Mouse (Mus musculus): ENCODE results near the gene Edc3. TPM values are rescaled to one million over a fixed set of nuclear protein-coding genes. Genes with fewer than 3 reads are reported as not detected.
"Not testable (repeated sequence)": the region's sequence is repeated elsewhere in the genome, so short reads cannot be mapped to it uniquely, and the experiment has no call there.

Edc3 gene
- polyA plus RNA-seq, 1 experiment from 2014 or later, result 22.1 TPM

GRCm38 (mm10) chr9:57688606-57689005 lies 19.7 kb upstream of the Edc3 start:
- Histone ChIP-seq H3K9ac (ENCODE audit: low read depth, low read length) (no peak overlapping the region), H3K9me3 (ENCODE audit: control insufficient read depth, low read length) (no peaks in the 10 kb centered on the region), H3K4me2 (ENCODE audit: low read depth, low read length) (no peak overlapping the region), H3K27me3 (replicated peaks; ENCODE audit: control insufficient read depth, insufficient read depth, low read length) (no peaks in the 10 kb centered on the region), H3K36me3 (ENCODE audit: control insufficient read depth, insufficient read depth, low read length) (no peaks in the 10 kb centered on the region), H3K4me3 (ENCODE audit: low read depth, low read length) (no peak overlapping the region), H3K27ac (replicated peaks; ENCODE audit: low read depth, low read length) (no peak overlapping the region), H3K4me1 (ENCODE audit: control insufficient read depth, insufficient read depth, low read length) (no peaks in the 10 kb centered on the region)
- ATAC-seq (ENCODE audit: low read depth) (no peak), DNase-seq (ENCODE audit: low spot score) (no peak)
- 64% methylated on average over 2 of the region's 2 CpGs for WGBS

GRCm38 (mm10) chr9:57694108-57694507 lies 14.2 kb upstream of the Edc3 start:
- H3K9me3 ChIP-seq (ENCODE audit: control insufficient read depth, low read length), result no peaks in the 10 kb centered on the region
- H3K27me3 ChIP-seq (replicated peaks; ENCODE audit: control insufficient read depth, insufficient read depth, low read length), result peaks cover 31% of the 10 kb centered on the region
- no peak for DNase-seq (ENCODE audit: low spot score)
- no peak overlapping the region for H3K4me2 ChIP-seq (ENCODE audit: low read depth, low read length)
- ATAC-seq (ENCODE audit: low read depth), result no peak
- H3K4me1 ChIP-seq (ENCODE audit: control insufficient read depth, insufficient read depth, low read length), result peaks cover 5% of the 10 kb centered on the region; the same call in 1 of the 2 replicates
- no peak overlapping the region for H3K4me3 ChIP-seq (ENCODE audit: low read depth, low read length)
- WGBS, result 84% methylated on average over 2 of the region's 2 CpGs
- H3K9ac ChIP-seq (ENCODE audit: low read depth, low read length), result no peak overlapping the region
- H3K27ac ChIP-seq (replicated peaks; ENCODE audit: low read depth, low read length), result no peak overlapping the region
- H3K36me3 ChIP-seq (ENCODE audit: control insufficient read depth, insufficient read depth, low read length), result no peaks in the 10 kb centered on the region

GRCm38 (mm10) chr9:57696380-57697285 lies 11.7 kb upstream of the Edc3 start:
- H3K9ac ChIP-seq (ENCODE audit: low read depth, low read length), result peak overlapping the region; percentile 53
- under 1% methylated on average over 38 of the region's 42 CpGs for WGBS
- no peaks in the 10 kb centered on the region for H3K36me3 ChIP-seq (ENCODE audit: control insufficient read depth, insufficient read depth, low read length)
- H3K4me1 ChIP-seq (ENCODE audit: control insufficient read depth, insufficient read depth, low read length), result peaks cover 5% of the 10 kb centered on the region; the same call in 1 of the 2 replicates
- peak overlapping the region; percentile 73 for H3K4me2 ChIP-seq (ENCODE audit: low read depth, low read length)
- no peak overlapping the region for H3K27ac ChIP-seq (replicated peaks; ENCODE audit: low read depth, low read length)
- H3K9me3 ChIP-seq (ENCODE audit: control insufficient read depth, low read length), result no peaks in the 10 kb centered on the region
- ATAC-seq (ENCODE audit: low read depth) (0 out of 2 replicates have a peak, but pooled peaks have one; percentile 53), DNase-seq (ENCODE audit: low spot score) (peak; percentile 57)
- H3K4me3 ChIP-seq (ENCODE audit: low read depth, low read length), result peak overlapping the region; percentile 44
- peaks cover 31% of the 10 kb centered on the region for H3K27me3 ChIP-seq (replicated peaks; ENCODE audit: control insufficient read depth, insufficient read depth, low read length)

DNA sequence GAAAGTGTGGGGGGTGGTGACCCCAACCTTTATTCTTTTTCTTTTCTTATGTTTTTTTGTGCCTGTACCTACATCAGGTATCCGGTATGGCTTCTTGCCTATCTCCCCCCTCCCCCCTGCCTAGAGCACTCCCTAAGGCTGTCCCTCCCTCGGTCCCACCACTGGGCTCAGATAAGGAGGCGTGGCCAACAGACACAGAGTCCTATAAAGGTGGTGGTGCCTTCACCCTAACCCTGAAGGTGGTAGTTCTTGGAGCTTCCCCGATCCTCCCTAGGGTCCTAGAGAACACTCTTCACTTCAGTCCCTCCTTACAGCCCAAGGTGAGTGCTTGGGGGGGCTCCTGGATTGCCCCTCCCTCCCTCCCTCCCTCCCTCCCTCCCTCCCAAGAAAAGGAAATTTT lies 11.0 kb upstream of the Edc3 start:
- WGBS, result 23% methylated on average over 4 of the region's 4 CpGs
- H3K27me3 ChIP-seq (replicated peaks; ENCODE audit: control insufficient read depth, insufficient read depth, low read length), result peaks cover 31% of the 10 kb centered on the region
- ATAC-seq (ENCODE audit: low read depth), result no peak

DNA sequence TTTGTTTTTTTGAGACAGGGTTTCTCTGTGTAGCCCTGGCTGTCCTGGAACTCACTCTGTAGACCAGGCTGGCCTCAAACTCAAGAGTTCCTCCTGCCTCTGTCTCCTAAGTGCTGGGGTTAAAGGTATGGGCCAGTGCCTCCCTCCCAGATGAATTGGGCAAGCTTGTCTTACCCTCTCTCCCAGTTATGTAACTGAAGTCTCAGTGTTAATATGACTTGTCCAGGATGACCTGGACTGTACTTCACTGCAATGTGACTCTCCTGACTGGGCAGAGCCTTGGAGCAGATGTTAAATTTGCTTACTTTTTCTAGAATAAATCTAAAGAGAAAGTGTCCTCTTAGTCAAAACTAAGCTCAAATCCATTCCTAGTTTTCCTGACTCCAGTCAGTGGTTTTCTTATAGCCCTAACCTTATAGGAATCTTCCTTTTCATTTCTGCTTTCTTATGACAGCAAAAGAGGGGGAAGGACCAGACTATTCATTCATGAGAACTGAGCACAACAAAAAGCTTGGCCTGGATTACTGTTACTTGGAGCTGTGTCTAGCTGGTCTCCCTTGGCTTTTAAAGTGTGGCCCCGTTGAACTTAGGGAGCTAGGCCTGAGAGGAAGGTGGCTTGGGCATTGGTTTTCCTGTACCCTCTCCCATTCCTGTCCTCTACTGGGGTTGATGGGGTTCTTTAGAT lies 9.7 kb upstream of the Edc3 start:
- H3K36me3 ChIP-seq (ENCODE audit: control insufficient read depth, insufficient read depth, low read length), result no peaks in the 10 kb centered on the region
- DNase-seq (ENCODE audit: low spot score), result peak; percentile 34
- H3K27ac ChIP-seq (replicated peaks; ENCODE audit: low read depth, low read length), result no peak overlapping the region
- H3K9me3 ChIP-seq (ENCODE audit: control insufficient read depth, low read length), result no peaks in the 10 kb centered on the region
- WGBS, result 72% methylated on average over 1 of the region's 1 CpGs
- H3K4me1 ChIP-seq (ENCODE audit: control insufficient read depth, insufficient read depth, low read length), result peaks cover 5% of the 10 kb centered on the region; the same call in 1 of the 2 replicates
- no peak overlapping the region for H3K4me2 ChIP-seq (ENCODE audit: low read depth, low read length)
- ATAC-seq (ENCODE audit: low read depth), result no peak
- no peak overlapping the region for H3K9ac ChIP-seq (ENCODE audit: low read depth, low read length)
- H3K4me3 ChIP-seq (ENCODE audit: low read depth, low read length), result no peak overlapping the region
- peaks cover 31% of the 10 kb centered on the region for H3K27me3 ChIP-seq (replicated peaks; ENCODE audit: control insufficient read depth, insufficient read depth, low read length)

More for the DNA sequence above, 11.0 kb upstream of the Edc3 start:
- H3K27ac ChIP-seq (replicated peaks; ENCODE audit: low read depth, low read length), result no peak overlapping the region
- H3K4me2 ChIP-seq (ENCODE audit: low read depth, low read length), result no peak overlapping the region
- DNase-seq (ENCODE audit: low spot score), result no peak
- H3K4me1 ChIP-seq (ENCODE audit: control insufficient read depth, insufficient read depth, low read length), result peaks cover 5% of the 10 kb centered on the region; the same call in 1 of the 2 replicates
- H3K4me3 ChIP-seq (ENCODE audit: low read depth, low read length), result no peak overlapping the region
- no peaks in the 10 kb centered on the region for H3K36me3 ChIP-seq (ENCODE audit: control insufficient read depth, insufficient read depth, low read length)
- no peak overlapping the region for H3K9ac ChIP-seq (ENCODE audit: low read depth, low read length)
- no peaks in the 10 kb centered on the region for H3K9me3 ChIP-seq (ENCODE audit: control insufficient read depth, low read length)

GRCm38 (mm10) chr9:57706496-57706895 lies 1.8 kb upstream of the Edc3 start:
- Histone ChIP-seq H3K9ac (ENCODE audit: low read depth, low read length) (no peak overlapping the region), H3K27ac (replicated peaks; ENCODE audit: low read depth, low read length) (no peak overlapping the region), H3K27me3 (replicated peaks; ENCODE audit: control insufficient read depth, insufficient read depth, low read length) (no peaks in the 10 kb centered on the region), H3K9me3 (ENCODE audit: control insufficient read depth, low read length) (peaks cover 5% of the 10 kb centered on the region; the same call in 1 of the 2 replicates), H3K36me3 (ENCODE audit: control insufficient read depth, insufficient read depth, low read length) (no peaks in the 10 kb centered on the region), H3K4me2 (ENCODE audit: low read depth, low read length) (no peak overlapping the region), H3K4me3 (ENCODE audit: low read depth, low read length) (no peak overlapping the region), H3K4me1 (ENCODE audit: control insufficient read depth, insufficient read depth, low read length) (peaks cover 8% of the 10 kb centered on the region)
- no peak for DNase-seq (ENCODE audit: low spot score)
- WGBS, result 79% methylated on average over 3 of the region's 3 CpGs
- no peak for ATAC-seq (ENCODE audit: low read depth)

DNA sequence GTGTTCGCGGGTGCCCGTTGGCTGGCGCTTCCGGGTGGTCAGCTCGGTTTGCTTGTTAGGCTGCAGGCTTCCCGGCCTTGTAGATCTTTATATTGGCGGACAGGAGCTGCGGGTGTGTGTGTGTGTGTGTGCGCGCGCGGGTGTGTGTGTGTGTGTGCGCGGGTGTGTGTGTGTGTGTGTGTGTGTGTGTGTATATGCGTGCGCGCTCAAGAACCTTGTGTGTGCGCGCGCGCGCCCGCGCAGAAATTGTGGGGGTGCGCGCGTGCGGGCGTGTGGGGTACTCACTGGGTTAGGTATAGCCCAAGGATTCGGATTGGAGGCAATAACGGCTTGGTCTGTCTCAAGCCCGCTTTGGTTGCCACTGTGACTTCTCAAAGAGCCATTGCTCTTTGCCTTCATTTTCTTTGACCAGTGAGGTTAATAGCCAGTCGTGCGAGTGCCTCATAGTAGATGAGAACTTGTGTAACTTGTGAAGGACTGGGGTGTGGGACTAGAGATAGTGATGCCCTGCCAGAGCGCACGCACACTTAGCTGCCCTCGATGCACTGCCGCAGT lies 457 bp downstream of the Edc3 start:
- Histone ChIP-seq H3K9me3 (ENCODE audit: control insufficient read depth, low read length) (peaks cover 5% of the 10 kb centered on the region; the same call in 1 of the 2 replicates), H3K27me3 (replicated peaks; ENCODE audit: control insufficient read depth, insufficient read depth, low read length) (no peaks in the 10 kb centered on the region), H3K27ac (replicated peaks; ENCODE audit: low read depth, low read length) (peak overlapping the region; percentile 83), H3K36me3 (ENCODE audit: control insufficient read depth, insufficient read depth, low read length) (peaks cover 7% of the 10 kb centered on the region; the same call in 1 of the 2 replicates), H3K9ac (ENCODE audit: low read depth, low read length) (peak overlapping the region; percentile 97), H3K4me3 (ENCODE audit: low read depth, low read length) (peak overlapping the region; percentile 95), H3K4me2 (ENCODE audit: low read depth, low read length) (peak overlapping the region; percentile 88), H3K4me1 (ENCODE audit: control insufficient read depth, insufficient read depth, low read length) (peaks cover 8% of the 10 kb centered on the region)
- 8% methylated on average over 17 of the region's 39 CpGs for WGBS
- DNase-seq (ENCODE audit: low spot score), result peak; percentile 57
- ATAC-seq (ENCODE audit: low read depth), result peak; percentile 68

DNA sequence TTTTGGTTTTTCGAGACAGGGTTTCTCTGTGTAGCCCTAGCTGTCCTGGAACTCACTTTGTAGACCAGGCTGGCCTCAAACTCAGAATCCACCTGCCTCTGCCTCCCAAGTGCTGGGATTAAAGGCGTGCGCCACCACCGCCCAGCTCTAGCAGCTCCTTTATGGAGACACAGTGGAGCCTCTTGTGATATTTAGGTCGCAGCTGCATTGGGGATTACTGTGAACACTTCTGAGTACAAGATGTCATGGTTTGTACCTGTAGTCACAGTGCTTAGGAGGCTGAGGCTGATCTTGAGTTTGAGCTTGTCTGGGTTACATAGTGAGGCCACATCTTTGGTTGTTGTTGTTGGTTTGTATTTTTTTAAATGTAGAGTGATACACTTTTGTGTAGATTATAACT lies 1.9 kb downstream of the Edc3 start:
- not testable (repeated sequence) for H3K9ac ChIP-seq (ENCODE audit: low read depth, low read length); H3K9me3 ChIP-seq (ENCODE audit: control insufficient read depth, low read length); H3K27me3 ChIP-seq (replicated peaks; ENCODE audit: control insufficient read depth, insufficient read depth, low read length); H3K4me2 ChIP-seq (ENCODE audit: low read depth, low read length); DNase-seq (ENCODE audit: low spot score); H3K27ac ChIP-seq (replicated peaks; ENCODE audit: low read depth, low read length); H3K4me1 ChIP-seq (ENCODE audit: control insufficient read depth, insufficient read depth, low read length); H3K4me3 ChIP-seq (ENCODE audit: low read depth, low read length); ATAC-seq (ENCODE audit: low read depth)
- H3K36me3 ChIP-seq (ENCODE audit: control insufficient read depth, insufficient read depth, low read length), result peaks cover 21% of the 10 kb centered on the region
- WGBS, result 90% methylated on average over 5 of the region's 5 CpGs
